Mouse (Mus musculus) liver, embryonic 14.5 days (tissue): ENCODE measurements around the gene Ston2. TPM values are rescaled to one million over a fixed set of nuclear protein-coding genes. Genes with fewer than 3 reads are reported as not detected.

ENCODE experiments used
- ATAC-seq: fragments of 200-750 bp; cut with Nextera tagmentation; 2 replicates; pipeline ENCODE4 v1.8.0; 2017; ENCODE audit warnings: moderate number of reproducible peaks, mild to moderate bottlenecking, moderate library complexity; ENCODE audit not compliant: insufficient read depth
- DNase-seq, 3 experiments: peaks; one replicate each; pipeline ENCODE4 v3.0.0-alpha.2; 2012 to 2013; ENCODE audit warnings: low read depth in 3 of 3, low spot score in 3 of 3
- H3K27ac ChIP-seq: fragments of 300-500 bp; sonication (generic); 2 replicates; pipeline ENCODE4 v1.5.1; 2014; ENCODE audit warnings: moderate library complexity, mild to moderate bottlenecking, control low read depth, inconsistent platforms
- H3K27me3 ChIP-seq: fragments of 300-500 bp; sonication (generic); 2 replicates; pipeline ENCODE4 v1.6.1; 2014; ENCODE audit warnings: mild to moderate bottlenecking, low read length, moderate library complexity; ENCODE audit not compliant: control insufficient read depth, insufficient read depth
- H3K36me3 ChIP-seq: fragments of 300-500 bp; sonication (generic); replicated peaks from 2 replicates; pipeline ENCODE4 v1.6.1; 2014; ENCODE audit warnings: low read depth; ENCODE audit not compliant: control insufficient read depth, insufficient read depth
- H3K4me1 ChIP-seq, 2 experiments: fragments of 200-500 bp in 1 of 2; fragments of 300-500 bp in 1 of 2; sonication (generic) in 1 of 2; replicated peaks; 2 replicates each; pipeline ENCODE4 v1.6.1; 2012 to 2014; ENCODE audit warnings: antibody characterized with exemption in 1 of 2, inconsistent platforms in 1 of 2, low read length in 1 of 2; ENCODE audit not compliant: control insufficient read depth in 2 of 2, insufficient read depth in 2 of 2
- H3K4me2 ChIP-seq: fragments of 300-500 bp; sonication (generic); 2 replicates; pipeline ENCODE4 v1.6.1; 2014; ENCODE audit warnings: low read depth, mild to moderate bottlenecking, control low read depth, moderate library complexity
- H3K4me3 ChIP-seq, 2 experiments: fragments of 200-500 bp in 1 of 2; fragments of 300-500 bp in 1 of 2; sonication (generic) in 1 of 2; 2 replicates each; pipeline ENCODE4 v1.5.1; 2012 to 2014; ENCODE audit warnings: low read depth in 2 of 2, low read length in 2 of 2, mild to moderate bottlenecking in 2 of 2, control low read depth in 1 of 2, inconsistent platforms in 1 of 2, moderate library complexity in 1 of 2; ENCODE audit not compliant: insufficient read depth in 1 of 2
- H3K9ac ChIP-seq: fragments of 300-500 bp; sonication (generic); replicated peaks from 2 replicates; pipeline ENCODE4 v1.6.1; 2014; ENCODE audit warnings: mild to moderate bottlenecking, control low read depth, moderate library complexity
- H3K9me3 ChIP-seq: fragments of 300-500 bp; sonication (generic); 2 replicates; pipeline ENCODE4 v1.6.1; 2016; ENCODE audit warnings: low read length, mixed read lengths; ENCODE audit not compliant: control insufficient read depth
- CTCF ChIP-seq: IDR thresholded peaks from 2 replicates; pipeline ENCODE4 v1.5.1; 2016; ENCODE audit warnings: antibody characterized with exemption, low read depth, control low read depth
- EP300 ChIP-seq: IDR thresholded peaks from 2 replicates; pipeline ENCODE4 v1.6.1; 2016; ENCODE audit warnings: antibody characterized with exemption, low read depth
- WGBS: fragments of 180-500 bp; shearing (Covaris S2); extraction: QIAGEN DNeasy Blood & Tissue Kit; methylation state at CpG from one replicate; pipeline ENCODE4 v1.1.7; 2014; ENCODE audit not compliant: insufficient replicate concordance; 5-methylcytosine and 5-hydroxymethylcytosine counted together
- polyA plus RNA-seq, 2 experiments: library from polyadenylated mRNA; depleted of rRNA in 1 of 2; stranded (reverse) in 1 of 2; unstranded in 1 of 2; fragments of >200 nt; fragmentation: Nextera tagmentation in 1 of 2; extraction: Ambion mirVana in 1 of 2; gene quantifications; 2 replicates each; pipeline versions ENCODE4 v1.2.1 to v1.2.3; 2012 to 2014

Gene Ston2
- polyA plus RNA-seq, 2 experiments: 15.4 to 26.6 TPM

GRCm38 (mm10) chr12:91667741-91668140 lies 120.4 kb downstream of the Ston2 start:
- Histone ChIP-seq H3K4me3 (no peak overlapping the region), H3K9ac (no peak overlapping the region), H3K27me3 (no peaks in the 10 kb centered on the region), H3K27ac (no peak overlapping the region), H3K4me2 (no peak overlapping the region), H3K9me3 (no peaks in the 10 kb centered on the region), H3K4me1 (peaks cover 0 to 12% of the 10 kb centered on the region in 2 experiments; a peak in 2 of 4 replicates), H3K36me3 (no peaks in the 10 kb centered on the region)
- DNase-seq (no peak), ATAC-seq (no peak)
- WGBS: 62% methylated on average over 7 of the region's 7 CpGs
- no peak for TF ChIP-seq EP300
- no peak for TF ChIP-seq CTCF

- Histone ChIP-seq H3K4me3 (no peak overlapping the region), H3K9me3 (no peaks in the 10 kb centered on the region), H3K4me1 (peaks cover 0 to 12% of the 10 kb centered on the region in 2 experiments; a peak in 2 of 4 replicates), H3K36me3 (no peaks in the 10 kb centered on the region), H3K4me2 (no peak overlapping the region), H3K27me3 (no peaks in the 10 kb centered on the region), H3K9ac (no peak overlapping the region), H3K27ac (no peak overlapping the region)
- 65% methylated on average over 3 of the region's 3 CpGs for WGBS
- ATAC-seq (no peak), DNase-seq (no peak)
- TF ChIP-seq EP300 (no peak), CTCF (no peak)
These were observed 121.6 kb downstream of the Ston2 start for GRCm38 (mm10) chr12:91666607-91667006.

GRCm38 (mm10) chr12:91665431-91665830 lies 122.8 kb downstream of the Ston2 start:
- Histone ChIP-seq H3K4me3 (no peak overlapping the region), H3K27ac (no peak overlapping the region), H3K9me3 (no peaks in the 10 kb centered on the region), H3K27me3 (no peaks in the 10 kb centered on the region), H3K4me1 (peaks cover 0 to 13% of the 10 kb centered on the region in 2 experiments; a peak in 2 of 4 replicates), H3K4me2 (no peak overlapping the region), H3K9ac (no peak overlapping the region), H3K36me3 (no peaks in the 10 kb centered on the region)
- DNase-seq: no peak
- no peak for ATAC-seq
- TF ChIP-seq EP300: no peak
- no peak for TF ChIP-seq CTCF
- 35% methylated on average over 5 of the region's 5 CpGs for WGBS

GRCm38 (mm10) chr12:91663260-91663659 lies 124.9 kb downstream of the Ston2 start:
- Histone ChIP-seq H3K27me3 (no peaks in the 10 kb centered on the region), H3K4me3 (no peak overlapping the region), H3K9ac (no peak overlapping the region), H3K36me3 (no peaks in the 10 kb centered on the region), H3K9me3 (no peaks in the 10 kb centered on the region), H3K4me1 (peaks cover 0 to 10% of the 10 kb centered on the region in 2 experiments; a peak in 2 of 4 replicates), H3K4me2 (no peak overlapping the region), H3K27ac (no peak overlapping the region)
- DNase-seq (no peak), ATAC-seq (no peak)
- TF ChIP-seq CTCF (no peak), EP300 (no peak)
- WGBS: 71% methylated on average over 6 of the region's 6 CpGs

- no peak overlapping the region for H3K4me3 ChIP-seq
- no peak overlapping the region for H3K4me2 ChIP-seq
- no peaks in the 10 kb centered on the region for H3K36me3 ChIP-seq
- H3K4me1 ChIP-seq: peaks cover 0 to 8% of the 10 kb centered on the region in 2 experiments; a peak in 2 of 4 replicates
- no peak for ATAC-seq
- no peak for TF ChIP-seq EP300
- no peak for TF ChIP-seq CTCF
- no peak for DNase-seq
- WGBS: 84% methylated on average over 4 of the region's 4 CpGs
- H3K27ac ChIP-seq: no peak overlapping the region
- no peaks in the 10 kb centered on the region for H3K9me3 ChIP-seq
- no peak overlapping the region for H3K9ac ChIP-seq
- H3K27me3 ChIP-seq: no peaks in the 10 kb centered on the region
These were observed 125.3 kb downstream of the Ston2 start for GRCm38 (mm10) chr12:91662844-91663243.
